Mouse (Mus musculus) lung, postnatal 0 days (tissue): ENCODE measurements around the gene Cdyl.

Experiments used
- CTCF ChIP-seq: IDR thresholded peaks from 2 replicates; pipeline ENCODE4 v1.5.1; 2016; ENCODE audit warnings: antibody characterized with exemption, mild to moderate bottlenecking
- EP300 ChIP-seq: IDR thresholded peaks from 2 replicates; pipeline ENCODE4 v1.6.1; 2016; ENCODE audit warnings: antibody characterized with exemption, mild to moderate bottlenecking, control low read depth

DNA sequence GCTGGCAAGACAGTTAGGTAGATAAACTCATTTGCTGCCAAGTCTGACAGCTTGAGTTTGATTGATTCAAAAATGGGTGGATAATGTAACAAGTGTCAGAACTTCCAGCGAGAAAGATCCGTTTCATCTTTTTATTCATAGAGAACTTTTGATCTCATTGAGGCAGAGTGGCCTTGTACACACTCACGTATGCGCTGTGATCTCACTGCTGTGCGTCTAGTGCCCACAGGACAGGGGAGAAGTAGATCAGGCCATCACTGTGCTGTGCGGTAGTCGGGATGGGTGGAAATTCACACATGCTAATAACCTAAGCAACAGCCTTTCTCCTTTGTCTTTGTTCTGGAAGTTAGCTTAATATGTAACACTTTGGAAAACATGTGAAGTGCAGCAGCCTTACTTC lies 146.5 kb downstream of the Cdyl start:
- TF ChIP-seq EP300 (no peak), CTCF (no peak)
